Mouse (Mus musculus) intestine, embryonic 14.5 days (tissue): ENCODE measurements around the gene Apold1. TPM values are rescaled to one million over a fixed set of nuclear protein-coding genes. Genes with fewer than 3 reads are reported as not detected.
A peak's percentile ranks its signal among the peaks of the same experiment; 100 is the strongest.

Source experiments
- ATAC-seq: fragments of 200-750 bp; cut with Nextera tagmentation; replicated peaks from 2 replicates; pipeline ENCODE4 v1.8.0; 2017; ENCODE audit warnings: low read depth, moderate number of reproducible peaks, moderate TSS enrichment, moderate library complexity; ENCODE audit not compliant: low FRiP score, low TSS enrichment
- DNase-seq: peaks from one replicate; pipeline ENCODE4 v3.0.0-alpha.2; 2018; ENCODE audit warnings: low spot score
- H3K27ac ChIP-seq: fragments of 300-500 bp; sonication (generic); 2 replicates; pipeline ENCODE4 v1.5.1; 2014; ENCODE audit warnings: low read depth, mild to moderate bottlenecking, control low read depth
- H3K27me3 ChIP-seq: fragments of 300-500 bp; sonication (generic); replicated peaks from 2 replicates; pipeline ENCODE4 v1.6.1; 2014; ENCODE audit warnings: low read length, control low read depth; ENCODE audit not compliant: control insufficient read depth, insufficient read depth
- H3K36me3 ChIP-seq: fragments of 300-500 bp; sonication (generic); 2 replicates; pipeline ENCODE4 v1.6.1; 2014; ENCODE audit warnings: low read length, control low read depth; ENCODE audit not compliant: control insufficient read depth, insufficient read depth
- H3K4me1 ChIP-seq: fragments of 300-500 bp; sonication (generic); replicated peaks from 2 replicates; pipeline ENCODE4 v1.6.1; 2014; ENCODE audit warnings: low read length, control low read depth, mixed read lengths; ENCODE audit not compliant: control insufficient read depth, insufficient read depth
- H3K4me2 ChIP-seq: fragments of 300-500 bp; sonication (generic); 2 replicates; pipeline ENCODE4 v1.6.1; 2014; ENCODE audit warnings: low read length
- H3K4me3 ChIP-seq: fragments of 300-500 bp; sonication (generic); 2 replicates; pipeline ENCODE4 v1.5.1; 2014; ENCODE audit warnings: low read depth, low read length, control low read depth, mixed read lengths
- H3K9ac ChIP-seq: fragments of 300-500 bp; sonication (generic); 2 replicates; pipeline ENCODE4 v1.6.1; 2014; ENCODE audit warnings: mild to moderate bottlenecking, low read length
- H3K9me3 ChIP-seq: fragments of 300-500 bp; sonication (generic); 2 replicates; pipeline ENCODE4 v1.6.1; 2016; ENCODE audit warnings: low read length, control low read depth; ENCODE audit not compliant: control insufficient read depth
- WGBS: fragments of 180-500 bp; shearing (Covaris S2); extraction: QIAGEN DNeasy Blood & Tissue Kit; methylation state at CpG from one replicate; pipeline ENCODE4 v1.1.7; 2014; 5-methylcytosine and 5-hydroxymethylcytosine counted together
- polyA plus RNA-seq: library from polyadenylated mRNA; unstranded; fragments of >200 nt; fragmentation: Nextera tagmentation; extraction: Ambion mirVana; gene quantifications from 2 replicates; pipeline ENCODE4 v1.2.1, GENCODE M21; 2014

The Apold1 gene
- 3.2 and 3.9 TPM in 2 replicates for polyA plus RNA-seq

GRCm38 (mm10) chr6:134981231-134982062 lies at the start of gene Apold1:
Gene Apold1, plus strand, starts transcription at chr6:134981718.
- ATAC-seq (no peak), DNase-seq (no peak)
- H3K9ac ChIP-seq: no peak within 1 kb of the TSS
- H3K4me1 ChIP-seq: 0 out of 2 replicates have a peak, but pooled peaks cover 7% of the 10 kb centered on the region
- no peak within 1 kb of the TSS for H3K4me3 ChIP-seq
- H3K27ac ChIP-seq: no peak within 1 kb of the TSS; the same call in 1 of the 2 replicates
- no peaks in the 10 kb centered on the region; the same call in 1 of the 2 replicates for H3K27me3 ChIP-seq
- H3K36me3 ChIP-seq: no peaks in the 10 kb centered on the region
- H3K9me3 ChIP-seq: no peaks in the 10 kb centered on the region
- WGBS: 44% methylated on average over 22 of the region's 22 CpGs
- H3K4me2 ChIP-seq: peak within 1 kb of the TSS; percentile 39

GRCm38 (mm10) chr6:134932486-134933206 lies 48.9 kb upstream of the Apold1 start:
- ATAC-seq (no peak), DNase-seq (no peak)
- no peak overlapping the region for H3K9ac ChIP-seq
- no peak overlapping the region for H3K4me3 ChIP-seq
- H3K4me2 ChIP-seq: peak overlapping the region; percentile 15; the same call in 1 of the 2 replicates
- H3K4me1 ChIP-seq: peaks cover 13% of the 10 kb centered on the region
- H3K27me3 ChIP-seq: no peaks in the 10 kb centered on the region
- no peaks in the 10 kb centered on the region for H3K9me3 ChIP-seq
- 59% methylated on average over 12 of the region's 12 CpGs for WGBS
- no peaks in the 10 kb centered on the region for H3K36me3 ChIP-seq
- H3K27ac ChIP-seq: no peak overlapping the region

GRCm38 (mm10) chr6:134933207-134933558 lies 48.3 kb upstream of the Apold1 start:
- Histone ChIP-seq H3K36me3 (no peaks in the 10 kb centered on the region), H3K9ac (no peak overlapping the region), H3K4me1 (peaks cover 13% of the 10 kb centered on the region), H3K27ac (no peak overlapping the region), H3K27me3 (no peaks in the 10 kb centered on the region), H3K9me3 (no peaks in the 10 kb centered on the region), H3K4me3 (no peak overlapping the region), H3K4me2 (no peak overlapping the region)
- WGBS: 75% methylated on average over 2 of the region's 2 CpGs
- no peak for ATAC-seq
- DNase-seq: no peak

- Histone ChIP-seq H3K9ac (no peak overlapping the region), H3K4me1 (peaks cover 13% of the 10 kb centered on the region), H3K27me3 (no peaks in the 10 kb centered on the region), H3K27ac (no peak overlapping the region), H3K9me3 (no peaks in the 10 kb centered on the region), H3K4me2 (no peak overlapping the region), H3K4me3 (no peak overlapping the region), H3K36me3 (no peaks in the 10 kb centered on the region)
- ATAC-seq (no peak), DNase-seq (no peak)
- 91% methylated on average over 5 of the region's 5 CpGs for WGBS
These were observed 47.2 kb upstream of the Apold1 start for GRCm38 (mm10) chr6:134934305-134934704.

- Histone ChIP-seq H3K4me3 (no peak overlapping the region), H3K27me3 (no peaks in the 10 kb centered on the region), H3K9ac (no peak overlapping the region), H3K9me3 (no peaks in the 10 kb centered on the region), H3K4me1 (no peaks in the 10 kb centered on the region), H3K4me2 (no peak overlapping the region), H3K36me3 (peaks cover 11% of the 10 kb centered on the region; the same call in 1 of the 2 replicates), H3K27ac (no peak overlapping the region)
- no peak for DNase-seq
- no peak for ATAC-seq
- whole genome bisulfite sequencing: 89% methylated on average over 4 of the region's 4 CpGs
These were observed 41.7 kb upstream of the Apold1 start for GRCm38 (mm10) chr6:134939781-134940180.

GRCm38 (mm10) chr6:134943759-134944407 lies 37.6 kb upstream of the Apold1 start:
- H3K36me3 ChIP-seq: peaks cover 11% of the 10 kb centered on the region; the same call in 1 of the 2 replicates
- no peaks in the 10 kb centered on the region for H3K9me3 ChIP-seq
- WGBS: 76% methylated on average over 13 of the region's 13 CpGs
- no peaks in the 10 kb centered on the region for H3K4me1 ChIP-seq
- no peak overlapping the region for H3K4me3 ChIP-seq
- H3K4me2 ChIP-seq: no peak overlapping the region
- no peaks in the 10 kb centered on the region for H3K27me3 ChIP-seq
- H3K27ac ChIP-seq: no peak overlapping the region
- no peak for DNase-seq
- H3K9ac ChIP-seq: no peak overlapping the region
- ATAC-seq: no peak

DNA sequence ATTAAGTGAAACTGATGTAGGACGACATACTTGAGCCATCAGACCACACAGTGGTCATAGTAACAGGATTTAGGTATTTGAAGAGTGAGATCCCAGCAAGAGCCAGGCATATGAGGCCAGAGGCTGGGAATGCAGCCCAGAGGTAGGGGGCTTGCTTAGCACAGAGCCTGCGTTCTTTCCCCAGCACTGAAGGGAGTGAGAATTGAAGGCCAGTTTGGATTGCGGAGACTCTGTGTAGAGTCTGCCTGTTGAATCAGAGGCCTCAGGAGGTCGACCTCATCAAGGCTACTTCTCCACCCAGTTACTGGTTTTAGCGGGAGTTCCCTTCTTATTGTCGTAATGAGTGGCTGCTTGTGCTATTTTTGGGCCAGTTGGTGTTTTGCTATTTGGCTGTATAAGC lies 35.5 kb upstream of the Apold1 start:
- Histone ChIP-seq H3K36me3 (peaks cover 8% of the 10 kb centered on the region), H3K4me3 (no peak overlapping the region), H3K4me2 (no peak overlapping the region), H3K9me3 (no peaks in the 10 kb centered on the region), H3K4me1 (no peaks in the 10 kb centered on the region), H3K27me3 (no peaks in the 10 kb centered on the region), H3K9ac (no peak overlapping the region), H3K27ac (no peak overlapping the region)
- 75% methylated on average over 6 of the region's 6 CpGs for WGBS
- DNase-seq: no peak
- ATAC-seq: no peak

- DNase-seq: no peak
- WGBS: 85% methylated on average over 9 of the region's 9 CpGs
- Histone ChIP-seq H3K9ac (no peak overlapping the region), H3K27ac (no peak overlapping the region), H3K4me1 (no peaks in the 10 kb centered on the region), H3K27me3 (no peaks in the 10 kb centered on the region), H3K36me3 (peaks cover 10% of the 10 kb centered on the region), H3K4me2 (no peak overlapping the region), H3K9me3 (no peaks in the 10 kb centered on the region), H3K4me3 (no peak overlapping the region)
- ATAC-seq: no peak
These were observed 34.7 kb upstream of the Apold1 start for GRCm38 (mm10) chr6:134946858-134947257.
